Mouse (Mus musculus): ENCODE results near the gene Gm47841. TPM values are rescaled to one million over a fixed set of nuclear protein-coding genes. Genes with fewer than 3 reads are reported as not detected.

Gene Gm47841
- polyA plus RNA-seq, 1 experiment = not detected

- no peaks in the 10 kb centered on the region for H3K36me3 ChIP-seq (ENCODE audit: control insufficient read depth)
- TF ChIP-seq TAL1 (IDR thresholded peaks at IDR 0.05; ENCODE audit: low read length) (no peak), GATA1 (IDR thresholded peaks at IDR 0.05; ENCODE audit: low read length) (no peak)
- H3K9me3 ChIP-seq (ENCODE audit: control insufficient read depth, low read length) = no peaks in the 10 kb centered on the region
- no peaks in the 10 kb centered on the region for H3K27me3 ChIP-seq (ENCODE audit: control insufficient read depth)
- no peak overlapping the region for H3K4me3 ChIP-seq (replicated peaks)
- H3K4me1 ChIP-seq (ENCODE audit: control insufficient read depth) = no peaks in the 10 kb centered on the region
Observed at GRCm38 (mm10) chr15:101086451-101086850, 39.3 kb upstream of the Gm47841 start.

GRCm38 (mm10) chr15:101084499-101084898 lies 37.3 kb upstream of the Gm47841 start:
- no peaks in the 10 kb centered on the region for H3K4me1 ChIP-seq (ENCODE audit: control insufficient read depth)
- H3K4me3 ChIP-seq (replicated peaks) = no peak overlapping the region
- H3K9me3 ChIP-seq (ENCODE audit: control insufficient read depth, low read length) = no peaks in the 10 kb centered on the region
- peaks cover 8% of the 10 kb centered on the region for H3K27me3 ChIP-seq (ENCODE audit: control insufficient read depth)
- H3K36me3 ChIP-seq (ENCODE audit: control insufficient read depth) = no peaks in the 10 kb centered on the region
- TF ChIP-seq GATA1 (IDR thresholded peaks at IDR 0.05; ENCODE audit: low read length) = no peak
- no peak for TF ChIP-seq TAL1 (IDR thresholded peaks at IDR 0.05; ENCODE audit: low read length)

GRCm38 (mm10) chr15:101082236-101082635 lies 35.0 kb upstream of the Gm47841 start:
- H3K36me3 ChIP-seq (ENCODE audit: control insufficient read depth) = no peaks in the 10 kb centered on the region
- no peak overlapping the region for H3K4me3 ChIP-seq (replicated peaks)
- no peaks in the 10 kb centered on the region for H3K4me1 ChIP-seq (ENCODE audit: control insufficient read depth)
- TF ChIP-seq TAL1 (IDR thresholded peaks at IDR 0.05; ENCODE audit: low read length) (no peak), GATA1 (IDR thresholded peaks at IDR 0.05; ENCODE audit: low read length) (no peak)
- H3K27me3 ChIP-seq (ENCODE audit: control insufficient read depth) = peaks cover 31% of the 10 kb centered on the region
- no peaks in the 10 kb centered on the region for H3K9me3 ChIP-seq (ENCODE audit: control insufficient read depth, low read length)

GRCm38 (mm10) chr15:101081035-101081548 lies 33.9 kb upstream of the Gm47841 start:
- H3K27me3 ChIP-seq (ENCODE audit: control insufficient read depth) = peaks cover 43% of the 10 kb centered on the region

GRCm38 (mm10) chr15:101080031-101080520 lies 32.9 kb upstream of the Gm47841 start:
- Histone ChIP-seq H3K9me3 (ENCODE audit: control insufficient read depth, low read length) (no peaks in the 10 kb centered on the region), H3K36me3 (ENCODE audit: control insufficient read depth) (no peaks in the 10 kb centered on the region), H3K4me3 (replicated peaks) (no peak overlapping the region), H3K27me3 (ENCODE audit: control insufficient read depth) (peaks cover 48% of the 10 kb centered on the region), H3K4me1 (ENCODE audit: control insufficient read depth) (no peaks in the 10 kb centered on the region)
- no peak for TF ChIP-seq GATA1 (IDR thresholded peaks at IDR 0.05; ENCODE audit: low read length)
- no peak for TF ChIP-seq TAL1 (IDR thresholded peaks at IDR 0.05; ENCODE audit: low read length)

More at GRCm38 (mm10) chr15:101081035-101081548, 33.9 kb upstream of the Gm47841 start:
- H3K9me3 ChIP-seq (ENCODE audit: control insufficient read depth, low read length) = no peaks in the 10 kb centered on the region
- no peaks in the 10 kb centered on the region for H3K4me1 ChIP-seq (ENCODE audit: control insufficient read depth)
- H3K4me3 ChIP-seq (replicated peaks) = no peak overlapping the region
- H3K36me3 ChIP-seq (ENCODE audit: control insufficient read depth) = no peaks in the 10 kb centered on the region
- TF ChIP-seq GATA1 (IDR thresholded peaks at IDR 0.05; ENCODE audit: low read length) = no peak
- no peak for TF ChIP-seq TAL1 (IDR thresholded peaks at IDR 0.05; ENCODE audit: low read length)

GRCm38 (mm10) chr15:101078731-101079156 lies 31.5 kb upstream of the Gm47841 start:
- no peaks in the 10 kb centered on the region for H3K4me1 ChIP-seq (ENCODE audit: control insufficient read depth)
- peak overlapping the region; percentile 43 for H3K4me3 ChIP-seq (replicated peaks)
- TF ChIP-seq GATA1 (IDR thresholded peaks at IDR 0.05; ENCODE audit: low read length) (no peak), TAL1 (IDR thresholded peaks at IDR 0.05; ENCODE audit: low read length) (no peak)
- peaks cover 48% of the 10 kb centered on the region for H3K27me3 ChIP-seq (ENCODE audit: control insufficient read depth)
- no peaks in the 10 kb centered on the region for H3K9me3 ChIP-seq (ENCODE audit: control insufficient read depth, low read length)
- no peaks in the 10 kb centered on the region for H3K36me3 ChIP-seq (ENCODE audit: control insufficient read depth)

- Histone ChIP-seq H3K4me1 (ENCODE audit: control insufficient read depth) (no peaks in the 10 kb centered on the region), H3K27me3 (ENCODE audit: control insufficient read depth) (peaks cover 48% of the 10 kb centered on the region), H3K9me3 (ENCODE audit: control insufficient read depth, low read length) (no peaks in the 10 kb centered on the region), H3K36me3 (ENCODE audit: control insufficient read depth) (no peaks in the 10 kb centered on the region), H3K4me3 (replicated peaks) (peak within 1 kb of the TSS; percentile 48)
- TF ChIP-seq TAL1 (IDR thresholded peaks at IDR 0.05; ENCODE audit: low read length) = no peak
- no peak for TF ChIP-seq GATA1 (IDR thresholded peaks at IDR 0.05; ENCODE audit: low read length)
Observed at GRCm38 (mm10) chr15:101077813-101078730, 30.9 kb upstream of the Gm47841 start, which contains the start of gene Fignl2. TSS of gene Fignl2 (minus strand) at chr15:101078567.

- Histone ChIP-seq H3K27me3 (ENCODE audit: control insufficient read depth) (peaks cover 48% of the 10 kb centered on the region), H3K36me3 (ENCODE audit: control insufficient read depth) (no peaks in the 10 kb centered on the region), H3K4me3 (replicated peaks) (peak overlapping the region; percentile 48), H3K4me1 (ENCODE audit: control insufficient read depth) (no peaks in the 10 kb centered on the region), H3K9me3 (ENCODE audit: control insufficient read depth, low read length) (no peaks in the 10 kb centered on the region)
- TF ChIP-seq TAL1 (IDR thresholded peaks at IDR 0.05; ENCODE audit: low read length) = no peak
- no peak for TF ChIP-seq GATA1 (IDR thresholded peaks at IDR 0.05; ENCODE audit: low read length)
Observed at GRCm38 (mm10) chr15:101077001-101077812, 30.0 kb upstream of the Gm47841 start.
